Mouse (Mus musculus): ENCODE measurements at regions not wholly inside any gene's neighbourhood (a gene's known extent, or its start where the extent isn't known, plus 50 kb on each side); places are given as distances from the start of the nearest gene placed in this dataset.

DNA sequence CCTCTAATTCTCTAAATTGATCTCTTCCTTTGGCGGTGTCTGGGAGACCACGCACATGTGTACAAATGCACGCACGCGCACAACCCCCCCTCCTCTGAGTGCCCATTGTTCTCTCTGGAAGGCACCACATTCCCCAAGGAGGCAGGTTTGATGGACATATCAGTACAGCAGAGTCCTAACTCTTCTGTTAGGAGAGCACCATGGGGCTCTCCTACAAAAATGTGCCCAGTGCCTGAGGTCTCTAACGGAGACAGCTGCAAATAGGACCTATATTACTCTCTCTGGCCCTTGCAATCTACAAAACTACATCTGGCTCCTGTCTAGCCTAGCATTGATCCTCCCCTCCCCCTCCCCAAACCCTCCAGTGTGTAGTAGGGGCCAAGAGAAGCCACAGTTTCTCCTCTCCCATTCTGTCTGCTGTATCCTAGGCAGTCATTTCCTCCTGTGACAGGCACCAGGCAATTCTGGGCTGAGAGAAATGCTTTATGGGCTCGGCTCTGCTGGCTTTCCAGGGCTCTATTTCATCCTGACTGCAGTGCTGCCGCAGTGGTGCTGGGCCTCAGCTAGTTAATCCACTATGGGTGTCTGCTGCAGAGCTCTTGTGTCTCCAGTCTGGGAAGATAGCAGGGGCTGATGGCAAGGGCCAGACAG lies 340.6 kb downstream of the Rps24 start:
- H3K27ac ChIP-seq (ENCODE audit: low read length): peak overlapping the region; percentile 80
- WGBS: 11% methylated on average over 8 of the region's 8 CpGs
- H3K27me3 ChIP-seq (ENCODE audit: control insufficient read depth, insufficient read depth, low read length): no peaks in the 10 kb centered on the region
- H3K9me3 ChIP-seq (ENCODE audit: control insufficient read depth, low read depth, low read length): no peaks in the 10 kb centered on the region
- 0 out of 2 replicates have a peak, but pooled peaks have one; percentile 30 for ATAC-seq (ENCODE audit: insufficient number of reproducible peaks, insufficient read depth, low FRiP score, low read depth)
- no peaks in the 10 kb centered on the region for H3K36me3 ChIP-seq (ENCODE audit: control insufficient read depth, insufficient read depth, low read length)
- no peak overlapping the region for H3K9ac ChIP-seq (replicated peaks; ENCODE audit: low read depth, low read length)
- H3K4me2 ChIP-seq (replicated peaks; ENCODE audit: low read depth, low read length): no peak overlapping the region
- H3K4me1 ChIP-seq (ENCODE audit: control insufficient read depth, insufficient read depth, low read length): peaks cover 27% of the 10 kb centered on the region
- H3K4me3 ChIP-seq (ENCODE audit: low read depth, low read length): no peak overlapping the region

DNA sequence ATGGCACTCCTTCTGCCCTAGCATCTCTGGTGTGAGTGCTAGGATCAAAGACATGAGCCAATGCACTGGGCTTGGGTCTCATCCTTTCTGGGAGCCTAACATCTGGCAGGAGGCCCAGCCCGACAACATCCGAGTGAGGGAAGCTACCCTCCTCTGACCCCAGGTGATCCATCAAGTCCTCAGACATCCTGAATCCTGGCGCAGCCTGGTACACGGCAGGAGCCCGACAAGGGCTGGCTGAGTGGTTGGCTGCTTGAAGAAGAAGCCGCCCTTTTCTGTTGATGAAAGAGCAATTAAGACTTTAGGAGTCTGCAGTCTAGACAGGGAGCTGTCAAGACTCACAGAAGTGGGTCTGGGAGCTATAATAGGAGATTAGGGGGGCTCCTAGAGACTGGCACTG lies 342.1 kb downstream of the Rps24 start:
- peak; percentile 61; the same call in 1 of the 2 replicates for ATAC-seq (ENCODE audit: insufficient number of reproducible peaks, insufficient read depth, low FRiP score, low read depth)
- no peak overlapping the region for H3K27ac ChIP-seq (ENCODE audit: low read length)
- 8% methylated on average over 6 of the region's 6 CpGs for WGBS

DNA sequence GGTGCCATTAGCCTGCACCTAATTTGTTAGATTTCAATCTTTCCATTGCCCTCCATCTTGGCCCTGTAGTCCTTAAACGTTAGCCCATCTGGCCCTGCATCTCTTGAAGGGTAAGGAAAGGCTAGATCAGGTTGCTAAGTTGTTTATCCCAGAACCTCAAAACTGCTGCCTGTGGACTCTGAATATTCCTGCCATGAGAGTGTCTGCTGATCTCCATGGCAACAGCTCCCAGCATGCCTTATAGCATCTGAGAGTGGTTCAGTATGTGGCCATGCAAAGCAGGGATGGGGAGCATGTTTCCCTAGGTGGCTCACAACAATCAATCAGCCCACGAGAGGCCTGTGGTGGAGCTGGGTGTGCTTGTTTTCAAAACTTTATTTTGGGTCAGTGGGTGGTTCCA lies 346.3 kb downstream of the Rps24 start:
- 40% methylated on average over 2 of the region's 2 CpGs for WGBS
- Histone ChIP-seq H3K27ac (ENCODE audit: low read length) (no peak overlapping the region), H3K9me3 (ENCODE audit: control insufficient read depth, low read depth, low read length) (no peaks in the 10 kb centered on the region), H3K9ac (replicated peaks; ENCODE audit: low read depth, low read length) (no peak overlapping the region), H3K4me1 (ENCODE audit: control insufficient read depth, insufficient read depth, low read length) (peaks cover 8% of the 10 kb centered on the region), H3K27me3 (ENCODE audit: control insufficient read depth, insufficient read depth, low read length) (no peaks in the 10 kb centered on the region), H3K4me2 (replicated peaks; ENCODE audit: low read depth, low read length) (no peak overlapping the region), H3K36me3 (ENCODE audit: control insufficient read depth, insufficient read depth, low read length) (no peaks in the 10 kb centered on the region), H3K4me3 (ENCODE audit: low read depth, low read length) (no peak overlapping the region)
- ATAC-seq (ENCODE audit: insufficient number of reproducible peaks, insufficient read depth, low FRiP score, low read depth): no peak

More for the DNA sequence above, 342.1 kb downstream of the Rps24 start:
- Histone ChIP-seq H3K9me3 (ENCODE audit: control insufficient read depth, low read depth, low read length) (no peaks in the 10 kb centered on the region), H3K4me1 (ENCODE audit: control insufficient read depth, insufficient read depth, low read length) (peaks cover 27% of the 10 kb centered on the region), H3K4me3 (ENCODE audit: low read depth, low read length) (no peak overlapping the region), H3K4me2 (replicated peaks; ENCODE audit: low read depth, low read length) (no peak overlapping the region), H3K9ac (replicated peaks; ENCODE audit: low read depth, low read length) (no peak overlapping the region), H3K27me3 (ENCODE audit: control insufficient read depth, insufficient read depth, low read length) (no peaks in the 10 kb centered on the region), H3K36me3 (ENCODE audit: control insufficient read depth, insufficient read depth, low read length) (no peaks in the 10 kb centered on the region)

DNA sequence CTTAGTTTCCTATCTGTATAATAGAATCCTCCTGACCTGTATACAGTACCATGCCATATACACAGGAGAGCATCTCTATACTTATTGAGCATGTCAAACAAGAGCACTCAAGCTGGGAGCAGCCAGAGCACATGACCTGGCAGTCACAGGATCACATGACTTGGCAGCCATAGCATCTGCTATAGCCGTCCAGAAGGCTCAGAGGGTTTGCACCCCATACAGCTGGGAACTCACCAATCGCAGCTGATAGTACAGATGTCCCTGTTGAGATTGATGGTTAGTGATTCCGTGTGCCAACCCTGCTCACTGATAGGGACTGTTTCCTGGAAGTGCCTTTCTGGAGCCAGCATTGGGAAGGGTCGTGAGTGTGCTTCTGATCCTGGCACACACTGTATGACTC lies 351.3 kb downstream of the Rps24 start:
- Histone ChIP-seq H3K4me2 (replicated peaks; ENCODE audit: low read depth, low read length) (no peak overlapping the region), H3K36me3 (ENCODE audit: control insufficient read depth, insufficient read depth, low read length) (no peaks in the 10 kb centered on the region), H3K27me3 (ENCODE audit: control insufficient read depth, insufficient read depth, low read length) (no peaks in the 10 kb centered on the region), H3K4me3 (ENCODE audit: low read depth, low read length) (no peak overlapping the region), H3K4me1 (ENCODE audit: control insufficient read depth, insufficient read depth, low read length) (no peaks in the 10 kb centered on the region), H3K9me3 (ENCODE audit: control insufficient read depth, low read depth, low read length) (no peaks in the 10 kb centered on the region), H3K9ac (replicated peaks; ENCODE audit: low read depth, low read length) (no peak overlapping the region), H3K27ac (ENCODE audit: low read length) (no peak overlapping the region)
- no peak for ATAC-seq (ENCODE audit: insufficient number of reproducible peaks, insufficient read depth, low FRiP score, low read depth)
- 73% methylated on average over 4 of the region's 4 CpGs for WGBS

DNA sequence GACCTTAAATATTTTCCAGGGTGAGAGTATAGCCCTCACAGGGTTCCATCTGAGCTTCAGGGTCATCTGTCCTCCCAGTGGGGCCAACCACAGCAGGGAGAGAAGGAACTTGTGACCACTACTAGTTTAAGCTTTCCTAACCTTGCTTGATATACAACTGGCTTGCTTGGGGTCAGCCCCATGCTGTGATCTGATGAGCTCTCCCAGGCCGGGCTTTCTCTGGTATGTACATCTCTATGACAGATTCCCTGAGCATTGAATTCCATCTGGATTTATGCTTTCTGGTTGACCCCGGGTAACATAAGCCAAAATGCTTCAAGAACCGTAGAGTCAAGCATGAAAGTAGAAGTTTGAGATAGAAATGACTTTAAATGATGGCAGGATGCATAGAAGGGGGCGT lies 352.1 kb downstream of the Rps24 start:
- H3K9me3 ChIP-seq (ENCODE audit: control insufficient read depth, low read depth, low read length): no peaks in the 10 kb centered on the region
- H3K36me3 ChIP-seq (ENCODE audit: control insufficient read depth, insufficient read depth, low read length): no peaks in the 10 kb centered on the region
- WGBS: 64% methylated on average over 4 of the region's 4 CpGs
- no peak overlapping the region for H3K4me3 ChIP-seq (ENCODE audit: low read depth, low read length)
- H3K27ac ChIP-seq (ENCODE audit: low read length): no peak overlapping the region
- H3K4me2 ChIP-seq (replicated peaks; ENCODE audit: low read depth, low read length): no peak overlapping the region
- no peaks in the 10 kb centered on the region for H3K4me1 ChIP-seq (ENCODE audit: control insufficient read depth, insufficient read depth, low read length)
- no peak overlapping the region for H3K9ac ChIP-seq (replicated peaks; ENCODE audit: low read depth, low read length)
- no peak for ATAC-seq (ENCODE audit: insufficient number of reproducible peaks, insufficient read depth, low FRiP score, low read depth)
- no peaks in the 10 kb centered on the region for H3K27me3 ChIP-seq (ENCODE audit: control insufficient read depth, insufficient read depth, low read length)

DNA sequence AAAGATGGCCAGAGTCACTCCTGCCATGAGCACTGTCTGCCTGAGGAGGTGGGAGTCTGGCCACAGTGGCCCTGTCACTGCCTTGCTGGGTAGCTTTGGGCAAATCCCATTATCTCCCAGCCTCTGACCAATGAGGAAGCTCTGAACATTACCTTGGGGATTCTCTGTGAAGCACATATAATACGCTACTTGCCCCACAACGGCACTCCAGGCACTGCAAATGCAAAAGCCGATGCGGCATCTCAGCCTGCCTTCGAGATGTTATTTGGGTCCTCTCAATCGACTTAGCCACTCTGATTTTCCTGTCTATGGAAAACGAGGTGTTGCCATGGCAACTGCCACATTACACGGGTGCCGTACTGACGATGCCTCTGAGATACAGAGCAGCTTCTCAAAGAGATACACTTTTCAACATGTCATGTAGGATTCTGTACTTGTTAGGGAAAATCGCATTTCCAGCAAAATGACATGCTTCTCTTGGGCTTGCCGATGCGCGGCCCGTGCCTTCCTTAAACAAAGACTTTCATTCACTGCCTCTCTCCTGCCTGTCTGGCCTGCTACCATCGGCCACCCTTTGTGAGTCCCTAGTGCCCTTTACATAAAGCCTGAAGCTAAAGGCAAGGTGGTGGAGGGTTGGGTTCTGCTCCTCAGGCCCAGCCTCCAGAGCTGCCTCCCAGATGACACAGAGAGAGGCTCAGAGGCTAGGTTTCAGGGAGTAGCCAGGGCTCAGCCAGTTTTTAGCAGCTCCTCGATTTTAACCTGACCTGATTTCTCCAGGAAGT lies 355.0 kb downstream of the Rps24 start:
- Histone ChIP-seq H3K4me2 (replicated peaks; ENCODE audit: low read depth, low read length) (no peak overlapping the region), H3K9me3 (ENCODE audit: control insufficient read depth, low read depth, low read length) (no peaks in the 10 kb centered on the region), H3K4me1 (ENCODE audit: control insufficient read depth, insufficient read depth, low read length) (no peaks in the 10 kb centered on the region), H3K4me3 (ENCODE audit: low read depth, low read length) (no peak overlapping the region), H3K27me3 (ENCODE audit: control insufficient read depth, insufficient read depth, low read length) (no peaks in the 10 kb centered on the region), H3K27ac (ENCODE audit: low read length) (0 out of 2 replicates have a peak overlapping the region, but pooled peaks have one; percentile 11), H3K9ac (replicated peaks; ENCODE audit: low read depth, low read length) (no peak overlapping the region), H3K36me3 (ENCODE audit: control insufficient read depth, insufficient read depth, low read length) (no peaks in the 10 kb centered on the region)
- WGBS: 57% methylated on average over 17 of the region's 17 CpGs
- no peak for ATAC-seq (ENCODE audit: insufficient number of reproducible peaks, insufficient read depth, low FRiP score, low read depth)

DNA sequence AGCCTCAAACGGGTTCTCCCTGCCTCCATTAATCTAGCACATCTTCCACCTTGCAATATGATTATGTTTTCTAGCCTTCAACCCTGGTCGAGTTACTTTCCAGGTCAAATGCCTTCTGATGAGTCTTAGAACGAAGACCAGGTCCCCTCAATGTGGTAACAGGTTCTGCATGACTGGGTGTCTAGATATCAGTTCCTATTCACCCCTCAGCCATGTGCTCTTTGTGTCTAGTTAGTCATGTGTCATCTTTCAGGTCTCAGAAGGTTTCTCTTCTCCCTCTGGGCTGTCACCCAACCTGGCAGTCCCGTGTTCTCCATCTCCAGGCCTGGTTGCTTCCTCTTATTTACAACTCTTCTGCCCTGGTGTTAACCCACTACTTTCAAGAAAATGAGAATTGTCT lies 356.7 kb downstream of the Rps24 start:
- H3K4me2 ChIP-seq (replicated peaks; ENCODE audit: low read depth, low read length): no peak overlapping the region
- no peak overlapping the region for H3K4me3 ChIP-seq (ENCODE audit: low read depth, low read length)
- no peaks in the 10 kb centered on the region for H3K4me1 ChIP-seq (ENCODE audit: control insufficient read depth, insufficient read depth, low read length)
- no peaks in the 10 kb centered on the region for H3K27me3 ChIP-seq (ENCODE audit: control insufficient read depth, insufficient read depth, low read length)
- no peaks in the 10 kb centered on the region for H3K36me3 ChIP-seq (ENCODE audit: control insufficient read depth, insufficient read depth, low read length)
- H3K27ac ChIP-seq (ENCODE audit: low read length): no peak overlapping the region
- WGBS: 68% methylated on average over 4 of the region's 4 CpGs
- ATAC-seq (ENCODE audit: insufficient number of reproducible peaks, insufficient read depth, low FRiP score, low read depth): no peak
- no peaks in the 10 kb centered on the region for H3K9me3 ChIP-seq (ENCODE audit: control insufficient read depth, low read depth, low read length)
- no peak overlapping the region for H3K9ac ChIP-seq (replicated peaks; ENCODE audit: low read depth, low read length)

DNA sequence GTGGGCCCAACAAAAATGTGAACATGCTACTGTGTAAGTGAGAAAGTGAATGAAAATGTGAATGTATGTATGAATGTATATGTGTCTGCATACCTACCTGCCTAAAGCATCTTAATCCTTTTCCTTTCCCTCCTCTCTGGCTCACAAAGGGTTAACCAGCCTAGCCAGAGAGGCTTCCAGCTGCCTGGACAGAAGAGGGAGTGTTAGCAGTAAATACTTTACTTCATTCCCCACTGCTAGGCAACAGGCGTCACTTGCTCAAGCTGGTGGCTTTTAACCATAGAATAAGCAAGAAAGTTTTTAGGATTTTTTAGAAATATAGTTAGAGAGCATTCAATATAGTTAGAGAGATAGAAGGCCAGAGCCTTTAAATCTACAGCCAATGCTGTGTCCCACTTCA lies 363.6 kb downstream of the Rps24 start:
- no peak overlapping the region for H3K4me2 ChIP-seq (replicated peaks; ENCODE audit: low read depth, low read length)
- no peaks in the 10 kb centered on the region for H3K9me3 ChIP-seq (ENCODE audit: control insufficient read depth, low read depth, low read length)
- no peak overlapping the region for H3K9ac ChIP-seq (replicated peaks; ENCODE audit: low read depth, low read length)
- H3K36me3 ChIP-seq (ENCODE audit: control insufficient read depth, insufficient read depth, low read length): no peaks in the 10 kb centered on the region
- 14% methylated on average over 1 of the region's 1 CpGs for WGBS
- H3K4me1 ChIP-seq (ENCODE audit: control insufficient read depth, insufficient read depth, low read length): peaks cover 3% of the 10 kb centered on the region; the same call in 1 of the 2 replicates
- no peaks in the 10 kb centered on the region for H3K27me3 ChIP-seq (ENCODE audit: control insufficient read depth, insufficient read depth, low read length)
- ATAC-seq (ENCODE audit: insufficient number of reproducible peaks, insufficient read depth, low FRiP score, low read depth): no peak
- no peak overlapping the region for H3K4me3 ChIP-seq (ENCODE audit: low read depth, low read length)
- H3K27ac ChIP-seq (ENCODE audit: low read length): no peak overlapping the region
